Mouse (Mus musculus) thymus, postnatal 10 days (tissue): ENCODE data around the gene Mrps6.

Experiments
- DNase-seq, 2 experiments: peaks; one replicate each; pipeline ENCODE4 v3.0.0; 2021; ENCODE audit warnings: low spot score in 2 of 2

Gene Mrps6

GRCm38 (mm10) chr16:92120899-92121531 is 62.9 kb downstream of the Mrps6 start:
- DNase-seq: no peak

- no peak for DNase-seq
Measured at GRCm38 (mm10) chr16:92127226-92127625, 69.2 kb downstream of the Mrps6 start.

GRCm38 (mm10) chr16:92127666-92128065 is 69.6 kb downstream of the Mrps6 start:
- DNase-seq: no peak

- DNase-seq: no peak
Measured at GRCm38 (mm10) chr16:92129843-92130242, 71.8 kb downstream of the Mrps6 start.

- no peak for DNase-seq
Measured at GRCm38 (mm10) chr16:92132511-92132910, 74.4 kb downstream of the Mrps6 start.

GRCm38 (mm10) chr16:92134148-92134764 is 76.2 kb downstream of the Mrps6 start:
- DNase-seq: no peak

- DNase-seq: no peak
Measured at GRCm38 (mm10) chr16:92136275-92136674, 78.2 kb downstream of the Mrps6 start.

- no peak for DNase-seq
Measured at GRCm38 (mm10) chr16:92139386-92140261, 81.6 kb downstream of the Mrps6 start.

- DNase-seq: no peak
Measured at GRCm38 (mm10) chr16:92140328-92140727, 82.3 kb downstream of the Mrps6 start.

- DNase-seq: no peak
Measured at GRCm38 (mm10) chr16:92141021-92141420, 83.0 kb downstream of the Mrps6 start.

GRCm38 (mm10) chr16:92142426-92143012 is 84.4 kb downstream of the Mrps6 start:
- DNase-seq: no peak

GRCm38 (mm10) chr16:92147631-92148366 is 89.7 kb downstream of the Mrps6 start:
- DNase-seq: no peak

GRCm38 (mm10) chr16:92148367-92148728 is 90.3 kb downstream of the Mrps6 start:
- DNase-seq: no peak

- DNase-seq: no peak
Measured at GRCm38 (mm10) chr16:92150975-92151374, 92.9 kb downstream of the Mrps6 start.

GRCm38 (mm10) chr16:92158021-92158455 is 100.0 kb downstream of the Mrps6 start:
- no peak for DNase-seq

- peak in 1 of 2 experiments; percentile 10 for DNase-seq
Measured at GRCm38 (mm10) chr16:92158461-92159091, 100.5 kb downstream of the Mrps6 start.

GRCm38 (mm10) chr16:92159114-92159513 is 101.0 kb downstream of the Mrps6 start:
- no peak for DNase-seq
